11 mouse cellular contexts compared by ENCODE assay signal in genomic region chr6:15163508-15164053, GRCm38 (mm10).
DNase-seq lines count a peak whose midpoint lies in the region; TF ChIP-seq lines count a peak whose summit lies in the region.
"Had no signal": no experiment of that assay in that cellular context is flagged by ENCODE, and none has a peak within 500 bp of the region (broad histone marks: within the 10 kb centered on the region; RNA-seq: fewer than 3 reads in every experiment).

No protein-coding gene starts in this region.

- DNase-seq in adrenal gland, postnatal 10 days, result peak; percentile 15
- DNase-seq in adrenal gland, postnatal 4 days (ENCODE audit: low spot score in 2 of 2), result no peak
- DNase-seq in kidney, postnatal 36 days, result peak; percentile 8 to 50
- DNase-seq in kidney, postnatal 14 days, result no peak
- DNase-seq in CH12.LX (ENCODE audit: extremely low read depth), result peak; percentile 33
- DNase-seq in Muller cell, postnatal 12 days (ENCODE audit: inconsistent ontology term), result no peak
- no peak for DNase-seq in left cerebral cortex, adult 8-10 months (ENCODE audit: low spot score in 2 of 2)

- TF ChIP-seq EP300 in CH12.LX (IDR thresholded peaks at IDR 0.05; ENCODE audit: low read length), result no peak

- H3K27me3 ChIP-seq in CH12.LX (replicated peaks), result no peaks in the 10 kb centered on the region
- H3K27me3 ChIP-seq: liver, embryonic 15.5 days; neural tube, embryonic 12.5 days had no signal

- H3K27ac ChIP-seq in CH12.LX (ENCODE audit: insufficient read depth, low read depth), result no peak overlapping the region
- H3K27ac ChIP-seq in cortical plate, adult 2 months (ENCODE audit: insufficient read depth, low read length), result no peak overlapping the region
- H3K27ac ChIP-seq: heart, embryonic 10.5 days; liver, embryonic 15.5 days; neural tube, embryonic 12.5 days had no signal

- no peaks in the 10 kb centered on the region for H3K79me2 ChIP-seq in CH12.LX (replicated peaks; ENCODE audit: control insufficient read depth, extremely low read depth, insufficient read depth, poor library complexity, severe bottlenecking)

- peak; percentile 33 to 59; a peak in 3 of 4 replicates for TF ChIP-seq CTCF in CH12.LX (conservative IDR thresholded peaks at IDR 0.05 in 1 of 2, IDR thresholded peaks at IDR 0.05 in 1 of 2; ENCODE audit: low read depth in 2 of 2, low read length in 2 of 2)
- TF ChIP-seq CTCF in cortical plate, adult 2 months (IDR thresholded peaks at IDR 0.05; ENCODE audit: extremely low read depth, insufficient read depth, low read length), result peak; percentile 11; the same call in 1 of the 2 replicates

- no peak overlapping the region for H3K4me3 ChIP-seq in CH12.LX (replicated peaks in 1 of 3; ENCODE audit: low read depth in 2 of 3, low read length in 2 of 3, poor library complexity in 1 of 3)
- no peak overlapping the region for H3K4me3 ChIP-seq in cortical plate, adult 2 months (ENCODE audit: insufficient read depth, low read length)
- H3K4me3 ChIP-seq: heart, embryonic 10.5 days; liver, embryonic 15.5 days; neural tube, embryonic 12.5 days had no signal

- H3K9ac ChIP-seq in CH12.LX (ENCODE audit: insufficient read depth, low read depth), result no peak overlapping the region
- H3K9ac ChIP-seq: liver, embryonic 15.5 days; neural tube, embryonic 12.5 days had no signal

- TF ChIP-seq POLR2A in CH12.LX (IDR thresholded peaks at IDR 0.05; ENCODE audit: low read depth, low read length), result no peak
- no peak for TF ChIP-seq POLR2A in cortical plate, adult 2 months (IDR thresholded peaks at IDR 0.05; ENCODE audit: extremely low read depth, insufficient read depth, low read length)

- no peaks in the 10 kb centered on the region for H3K4me1 ChIP-seq in CH12.LX (ENCODE audit: control insufficient read depth in 1 of 2, insufficient read depth in 2 of 2)
- no peaks in the 10 kb centered on the region for H3K4me1 ChIP-seq in cortical plate, adult 2 months (ENCODE audit: control insufficient read depth, insufficient read depth, low read length)
- H3K4me1 ChIP-seq: heart, embryonic 10.5 days; liver, embryonic 15.5 days; neural tube, embryonic 12.5 days had no signal

- dilution Hi-C loops in CH12.LX (cut with MboI; ENCODE audit: extremely low pct_ligation_motif_present, extremely low pct_unique_long_range_greater_than_20kb, low sequenced_read_pairs), result no loop called here

- H3K9me3 ChIP-seq in CH12.LX (replicated peaks; ENCODE audit: low read length), result no peaks in the 10 kb centered on the region
- H3K9me3 ChIP-seq: heart, embryonic 10.5 days; liver, embryonic 15.5 days; neural tube, embryonic 12.5 days had no signal

- in situ Hi-C loops in CH12.LX (cut with MboI; ENCODE audit: low pct_ligation_motif_present, low pct_unique_long_range_greater_than_20kb, low sequenced_read_pairs), result no loop called here

- peak; percentile 42 for TF ChIP-seq RAD21 in CH12.LX (IDR thresholded peaks at IDR 0.05; ENCODE audit: low read depth, low read length)

- no peaks in the 10 kb centered on the region for H3K36me3 ChIP-seq in CH12.LX (replicated peaks in 1 of 2; ENCODE audit: control insufficient read depth in 1 of 2, insufficient read depth in 1 of 2, low read length in 1 of 2)
- H3K36me3 ChIP-seq: heart, embryonic 10.5 days; liver, embryonic 15.5 days; neural tube, embryonic 12.5 days had no signal

- no peak overlapping the region for H3K4me2 ChIP-seq in CH12.LX (ENCODE audit: insufficient read depth, low read depth, poor library complexity, severe bottlenecking)
- H3K4me2 ChIP-seq: liver, embryonic 15.5 days; neural tube, embryonic 12.5 days had no signal

TF ChIP-seq in CH12.LX, 34 proteins besides CTCF, POLR2A, EP300 and RAD21:
- peak; percentile 78 for TF ChIP-seq ZNF384 (IDR thresholded peaks at IDR 0.05; ENCODE audit: low read depth, low read length)
- peak; percentile 49 for TF ChIP-seq SMC3 (IDR thresholded peaks at IDR 0.05; ENCODE audit: low read depth, low read length)
- TF ChIP-seq GABPA (IDR thresholded peaks at IDR 0.05; ENCODE audit: insufficient replicate concordance, low read depth, low read length), result no peak
TF ChIP-seq in CH12.LX: peak in this region for 2.

Comparison
In these comparisons a context has a peak if more than half of its experiments do, and no peak if none do; other contexts are left out.
1. DNase-seq: peak in adrenal gland, postnatal 10 days (single experiment), kidney, postnatal 36 days (2 of 2) and CH12.LX (single experiment); none in adrenal gland, postnatal 4 days (0 of 2), kidney, postnatal 14 days (single experiment), Muller cell, postnatal 12 days (single experiment) and left cerebral cortex, adult 8-10 months (0 of 2).